Comparison of ENCODE assay signal across 30 mouse cellular contexts in the genomic region with DNA sequence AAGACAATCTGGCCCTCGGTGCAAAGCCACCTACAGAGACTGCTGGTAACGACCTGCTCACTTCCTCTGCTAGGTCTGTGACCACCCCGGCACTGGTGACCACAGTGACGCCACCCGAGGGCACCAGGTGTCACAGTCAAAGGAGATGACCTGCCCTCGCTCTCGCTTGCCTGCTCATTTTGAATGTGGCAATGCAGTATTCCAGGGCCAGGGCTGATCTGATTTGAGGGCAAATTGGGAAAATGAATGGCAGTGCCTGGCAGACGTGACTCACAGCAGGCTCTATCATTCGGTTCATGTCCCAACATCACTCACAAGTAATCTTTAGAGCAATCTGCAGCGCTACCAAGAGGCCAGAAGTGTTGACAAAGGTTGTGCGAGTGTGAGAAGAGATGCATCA. TPM values are rescaled to one million over a fixed set of nuclear protein-coding genes. Genes with fewer than 3 reads are reported as not detected.
A peak's percentile ranks its signal among the peaks of the same experiment; 100 is the strongest.
DNase-seq lines count a peak whose midpoint lies in the region; ATAC-seq and TF ChIP-seq lines count a peak whose summit lies in the region.
"Had no signal": no experiment of that assay in that cellular context is flagged by ENCODE, and none has a peak within 500 bp of the region (broad histone marks: within the 10 kb centered on the region; RNA-seq: fewer than 3 reads in every experiment).

No protein-coding gene starts in this region.

- H3K4me1 ChIP-seq in heart, postnatal 0 days (ENCODE audit: control insufficient read depth, insufficient read depth) = peaks cover 41% of the 10 kb centered on the region
- H3K4me1 ChIP-seq in heart, adult 2 months (ENCODE audit: control insufficient read depth, insufficient read depth, low read length) = peaks cover 4% of the 10 kb centered on the region
- H3K4me1 ChIP-seq: forebrain, embryonic 10.5 days; limb, embryonic 10.5 days; neural tube, embryonic 13.5 days had no signal

- H3K79me2 ChIP-seq in heart, adult 2 months (replicated peaks; ENCODE audit: control insufficient read depth, insufficient read depth, low read length) = 0 out of 2 replicates have a peak, but pooled peaks cover 2% of the 10 kb centered on the region

- TF ChIP-seq CTCF in gastrocnemius, adult 2 months (IDR thresholded peaks at IDR 0.05) = no peak
- no peak for TF ChIP-seq CTCF in heart, postnatal 0 days (IDR thresholded peaks at IDR 0.05; ENCODE audit: low read depth)
- TF ChIP-seq CTCF in heart, adult 2 months (IDR thresholded peaks at IDR 0.05) = no peak

- ATAC-seq in heart, postnatal 0 days (ENCODE audit: insufficient read depth, low read depth) = no peak
- ATAC-seq: forebrain, postnatal 0 days; hindbrain, embryonic 16.5 days; lung, postnatal 0 days; midbrain, embryonic 16.5 days had no signal

- TF ChIP-seq EP300 in heart, postnatal 0 days (IDR thresholded peaks at IDR 0.05; ENCODE audit: low read depth) = no peak
- no peak for TF ChIP-seq EP300 in heart, adult 2 months (IDR thresholded peaks at IDR 0.05; ENCODE audit: insufficient read depth, low read depth, low read length)

- no peak overlapping the region for H3K9ac ChIP-seq in heart, postnatal 0 days (replicated peaks; ENCODE audit: low read depth, low read length)
- H3K9ac ChIP-seq in heart, adult 2 months (ENCODE audit: low read depth, low read length) = no peak overlapping the region
- H3K9ac ChIP-seq: embryonic facial prominence, embryonic 13.5 days; forebrain, postnatal 0 days; limb, embryonic 15.5 days; liver, embryonic 13.5 days; neural tube, embryonic 13.5 days had no signal

- H3K36me3 ChIP-seq in heart, postnatal 0 days (replicated peaks; ENCODE audit: control insufficient read depth, insufficient read depth, low read length) = peaks cover 17% of the 10 kb centered on the region
- peaks cover 2% of the 10 kb centered on the region; the same call in 1 of the 2 replicates for H3K36me3 ChIP-seq in heart, adult 2 months (ENCODE audit: control insufficient read depth, insufficient read depth, low read length)

- H3K9me3 ChIP-seq in heart, postnatal 0 days (replicated peaks; ENCODE audit: control insufficient read depth, low read length) = no peaks in the 10 kb centered on the region
- H3K9me3 ChIP-seq: embryonic facial prominence, embryonic 13.5 days; forebrain, embryonic 10.5 days; limb, embryonic 10.5 days; limb, embryonic 15.5 days; liver, embryonic 13.5 days; neural tube, embryonic 13.5 days had no signal

- H3K27me3 ChIP-seq in heart, postnatal 0 days (ENCODE audit: control insufficient read depth, insufficient read depth, low read length) = no peaks in the 10 kb centered on the region
- no peaks in the 10 kb centered on the region for H3K27me3 ChIP-seq in heart, adult 2 months (ENCODE audit: control insufficient read depth, insufficient read depth, low read length)
- H3K27me3 ChIP-seq: embryonic facial prominence, embryonic 13.5 days; limb, embryonic 15.5 days; liver, embryonic 13.5 days; neural tube, embryonic 13.5 days had no signal

- peak overlapping the region; percentile 57; the same call in 1 of the 2 replicates for H3K27ac ChIP-seq in gastrocnemius, adult 2 months
- peak overlapping the region; percentile 28; the same call in 1 of the 2 replicates for H3K27ac ChIP-seq in heart, postnatal 0 days (ENCODE audit: low read depth)
- H3K27ac ChIP-seq in heart, adult 2 months = no peak overlapping the region
- H3K27ac ChIP-seq: embryonic facial prominence, embryonic 13.5 days; forebrain, embryonic 10.5 days; kidney, postnatal 0 days; limb, embryonic 10.5 days; limb, embryonic 15.5 days; liver, embryonic 13.5 days; neural tube, embryonic 13.5 days had no signal

- no peak for DNase-seq in gastrocnemius, adult 2 months
- no peak for DNase-seq in gastrocnemius, postnatal 14 days
- no peak for DNase-seq in heart, postnatal 0 days (ENCODE audit: low spot score)
- DNase-seq in heart, adult 2 months = no peak
- peak; percentile 38 for DNase-seq in adrenal gland, postnatal 10 days
- no peak for DNase-seq in frontal cortex, postnatal 25 days (ENCODE audit: low spot score in 2 of 2)
- no peak for DNase-seq in layer of hippocampus, adult 18-20 months (ENCODE audit: low spot score in 2 of 2)
- DNase-seq: cerebellum, adult 18-20 months; cerebellum, postnatal 10 days; forebrain, postnatal 0 days; gastrocnemius, postnatal 25 days; heart, adult 18-20 months; heart, postnatal 14 days; kidney, adult 2 months; kidney, postnatal 4 days; liver, embryonic 13.5 days; lung, adult 18-20 months; lung, postnatal 4 days; thymus, adult 2 months; thymus, postnatal 36 days had no signal

- H3K4me3 ChIP-seq in gastrocnemius, adult 2 months = no peak overlapping the region
- no peak overlapping the region for H3K4me3 ChIP-seq in heart, postnatal 0 days (ENCODE audit: low read depth, low read length)
- no peak overlapping the region for H3K4me3 ChIP-seq in heart, adult 2 months
- H3K4me3 ChIP-seq: embryonic facial prominence, embryonic 13.5 days; forebrain, embryonic 10.5 days; limb, embryonic 10.5 days; limb, embryonic 15.5 days; liver, embryonic 13.5 days; myocyte; neural tube, embryonic 13.5 days had no signal

- intact Hi-C loops in gastrocnemius, adult 2 months (cut with DNase I) = no loop called here
- intact Hi-C loops in gastrocnemius, postnatal 14 days (cut with DNase I; ENCODE audit: low total_unique reads) = no loop called here
- intact Hi-C loops in heart, adult 2 months (cut with DNase I) = no loop called here

- no peak overlapping the region for H3K4me2 ChIP-seq in heart, postnatal 0 days (ENCODE audit: low read depth, low read length)
- H3K4me2 ChIP-seq: embryonic facial prominence, embryonic 13.5 days; limb, embryonic 15.5 days; liver, embryonic 13.5 days; neural tube, embryonic 13.5 days had no signal

- WGBS in heart, postnatal 0 days = 76% methylated on average over 11 of the region's 11 CpGs
- WGBS in heart, adult 2 months = 86% methylated on average over 11 of the region's 11 CpGs

- TF ChIP-seq POLR2A in heart, adult 2 months (IDR thresholded peaks at IDR 0.05; ENCODE audit: insufficient read depth, low read depth, low read length) = no peak

RNA-seq across cellular contexts. Expression of a gene that starts 15.0 kb away (rescaled TPM):
- total RNA-seq in gastrocnemius, adult 2 months (2021) = 100 to 1,000 TPM; 112 to 147 TPM
- total RNA-seq in gastrocnemius, postnatal 14 days (2021) = 100 to 1,000 TPM; 133 TPM
- total RNA-seq in heart, postnatal 0 days (2014; rRNA removed; ENCODE audit: low replicate concordance) = 126 and 370 TPM in 2 replicates
- polyA plus RNA-seq in heart, postnatal 0 days (2015; fragmentation: Nextera tagmentation; extraction: Ambion mirVana) = 755 and 772 TPM in 2 replicates
- total RNA-seq in heart, adult 2 months (2021) = 100 to 1,000 TPM; 212 to 248 TPM
- polyA plus RNA-seq in heart, adult 2 months (2012; rRNA removed) = 95.0 and 98.5 TPM in 2 replicates
- total RNA-seq in adrenal gland, postnatal 10 days (2021) = 100 to 1,000 TPM; 181 to 193 TPM
- 10 to 100 TPM; 72.2 to 83.8 TPM for total RNA-seq in layer of hippocampus, adult 18-20 months (2021)

RNA-seq across cellular contexts. Expression of a gene that starts 15.1 kb away (rescaled TPM):
- total RNA-seq in gastrocnemius, adult 2 months (2021) = 10 to 100 TPM; 19.6 to 31.6 TPM
- 10 to 100 TPM; 30.7 to 31.3 TPM for total RNA-seq in gastrocnemius, postnatal 14 days (2021)
- 20.9 and 28.4 TPM in 2 replicates for total RNA-seq in heart, postnatal 0 days (2014; rRNA removed; ENCODE audit: low replicate concordance)
- 79.2 and 82.6 TPM in 2 replicates for polyA plus RNA-seq in heart, postnatal 0 days (2015; fragmentation: Nextera tagmentation; extraction: Ambion mirVana)
- 10 to 100 TPM; 31.1 to 33.3 TPM for total RNA-seq in heart, adult 2 months (2021)
- polyA plus RNA-seq in heart, adult 2 months (2012; rRNA removed) = 14.0 and 24.2 TPM in 2 replicates
- total RNA-seq in adrenal gland, postnatal 10 days (2021) = 10 to 100 TPM; 57.9 to 74.7 TPM
- total RNA-seq in layer of hippocampus, adult 18-20 months (2021) = 10 to 100 TPM; 18.8 to 21.2 TPM

RNA-seq across cellular contexts. Expression of a gene that starts 15.4 kb away (rescaled TPM):
- total RNA-seq in gastrocnemius, adult 2 months (2021) = 1 to 10 TPM; 1.3 to 1.9 TPM
- 1 to 10 TPM; 2.1 to 2.3 TPM for total RNA-seq in gastrocnemius, postnatal 14 days (2021)
- 5.4 and 7.8 TPM in 2 replicates for total RNA-seq in heart, postnatal 0 days (2014; rRNA removed; ENCODE audit: low replicate concordance)
- 5.8 and 6.8 TPM in 2 replicates for polyA plus RNA-seq in heart, postnatal 0 days (2015; fragmentation: Nextera tagmentation; extraction: Ambion mirVana)
- total RNA-seq in heart, adult 2 months (2021) = 1 to 10 TPM; 2.7 to 2.8 TPM
- polyA plus RNA-seq in heart, adult 2 months (2012; rRNA removed) = 1.8 and 2.5 TPM in 2 replicates
- total RNA-seq in adrenal gland, postnatal 10 days (2021) = 1 to 10 TPM; 4.3 to 5.3 TPM
- total RNA-seq in layer of hippocampus, adult 18-20 months (2021) = 1 to 10 TPM; 4.3 to 4.6 TPM
